Mouse (Mus musculus) heart, embryonic 11.5 days (tissue): ENCODE data around the gene Eml1. TPM values are rescaled to one million over a fixed set of nuclear protein-coding genes. Genes with fewer than 3 reads are reported as not detected.

ENCODE experiments used
- ATAC-seq: fragments of 200-750 bp; cut with Nextera tagmentation; replicated peaks from 2 replicates; pipeline ENCODE4 v1.8.0; 2017; ENCODE audit warnings: moderate library complexity; ENCODE audit not compliant: insufficient number of reproducible peaks, low FRiP score, low TSS enrichment
- H3K27ac ChIP-seq: fragments of 300-500 bp; sonication (generic); 2 replicates; pipeline ENCODE4 v1.5.1; 2014; ENCODE audit warnings: mild to moderate bottlenecking, low read depth, low read length
- H3K27me3 ChIP-seq: fragments of 300-500 bp; sonication (generic); 2 replicates; pipeline ENCODE4 v1.6.1; 2014; ENCODE audit warnings: mild to moderate bottlenecking, low read length, mixed read lengths; ENCODE audit not compliant: control insufficient read depth, insufficient read depth
- H3K36me3 ChIP-seq: fragments of 300-500 bp; sonication (generic); 2 replicates; pipeline ENCODE4 v1.6.1; 2014; ENCODE audit warnings: mild to moderate bottlenecking, low read length, moderate library complexity, mixed read lengths; ENCODE audit not compliant: control insufficient read depth, insufficient read depth
- H3K4me1 ChIP-seq: fragments of 300-500 bp; sonication (generic); 2 replicates; pipeline ENCODE4 v1.6.1; 2014; ENCODE audit warnings: low read length; ENCODE audit not compliant: control insufficient read depth, insufficient read depth
- H3K4me2 ChIP-seq: fragments of 300-500 bp; sonication (generic); 2 replicates; pipeline ENCODE4 v1.6.1; 2014; ENCODE audit warnings: mild to moderate bottlenecking, moderate library complexity
- H3K4me3 ChIP-seq: fragments of 300-500 bp; sonication (generic); 2 replicates; pipeline ENCODE4 v1.5.1; 2014; ENCODE audit warnings: low read depth, low read length
- H3K9ac ChIP-seq: fragments of 300-500 bp; sonication (generic); 2 replicates; pipeline ENCODE4 v1.6.1; 2014; ENCODE audit warnings: mild to moderate bottlenecking, low read depth, low read length, moderate library complexity
- H3K9me3 ChIP-seq: fragments of 300-500 bp; sonication (generic); replicated peaks from 2 replicates; pipeline ENCODE4 v1.6.1; 2016; ENCODE audit warnings: low read length; ENCODE audit not compliant: control insufficient read depth
- whole genome bisulfite sequencing: fragments of 180-500 bp; shearing (Covaris S2); extraction: QIAGEN DNeasy Blood & Tissue Kit; methylation state at CpG from one replicate; pipeline ENCODE4 v1.1.7; 2014; ENCODE audit not compliant: insufficient replicate concordance; 5-methylcytosine and 5-hydroxymethylcytosine counted together
- polyA plus RNA-seq: library from polyadenylated mRNA; unstranded; fragments of >200 nt; fragmentation: Nextera tagmentation; extraction: Ambion mirVana; gene quantifications from 2 replicates; pipeline ENCODE4 v1.2.1, GENCODE M21; 2014

Eml1 gene
- polyA plus RNA-seq, 1 experiment from 2014 or later: 48.3 TPM

GRCm38 (mm10) chr12:108348151-108348550 lies 22.6 kb upstream of the Eml1 start:
- no peak overlapping the region for H3K9ac ChIP-seq
- no peak overlapping the region for H3K4me2 ChIP-seq
- WGBS: 75% methylated on average over 8 of the region's 8 CpGs
- H3K9me3 ChIP-seq: no peaks in the 10 kb centered on the region
- H3K27me3 ChIP-seq: peaks cover 31% of the 10 kb centered on the region
- no peak for ATAC-seq
- H3K36me3 ChIP-seq: no peaks in the 10 kb centered on the region
- no peak overlapping the region for H3K27ac ChIP-seq
- no peaks in the 10 kb centered on the region; the same call in 1 of the 2 replicates for H3K4me1 ChIP-seq
- H3K4me3 ChIP-seq: no peak overlapping the region

- H3K9ac ChIP-seq: no peak overlapping the region
- no peak overlapping the region for H3K4me3 ChIP-seq
- H3K4me1 ChIP-seq: no peaks in the 10 kb centered on the region; the same call in 1 of the 2 replicates
- H3K4me2 ChIP-seq: no peak overlapping the region
- H3K27ac ChIP-seq: no peak overlapping the region
- WGBS: 66% methylated on average over 5 of the region's 5 CpGs
- no peak for ATAC-seq
- peaks cover 40% of the 10 kb centered on the region for H3K27me3 ChIP-seq
- no peaks in the 10 kb centered on the region for H3K36me3 ChIP-seq
- no peaks in the 10 kb centered on the region for H3K9me3 ChIP-seq
Measured at GRCm38 (mm10) chr12:108349026-108349425, 21.7 kb upstream of the Eml1 start.

- Histone ChIP-seq H3K27me3 (peaks cover 46% of the 10 kb centered on the region), H3K9ac (no peak overlapping the region), H3K27ac (no peak overlapping the region), H3K36me3 (no peaks in the 10 kb centered on the region), H3K4me2 (no peak overlapping the region), H3K4me3 (no peak overlapping the region), H3K9me3 (peaks cover 3% of the 10 kb centered on the region; the same call in 1 of the 2 replicates), H3K4me1 (no peaks in the 10 kb centered on the region; the same call in 1 of the 2 replicates)
- 84% methylated on average over 10 of the region's 10 CpGs for WGBS
- no peak for ATAC-seq
Measured at GRCm38 (mm10) chr12:108350931-108351330, 19.8 kb upstream of the Eml1 start.

GRCm38 (mm10) chr12:108352371-108353136 lies 18.2 kb upstream of the Eml1 start:
- 7% methylated on average over 35 of the region's 35 CpGs for WGBS

GRCm38 (mm10) chr12:108354284-108354683 lies 16.5 kb upstream of the Eml1 start:
- Histone ChIP-seq H3K27me3 (peaks cover 41% of the 10 kb centered on the region), H3K4me2 (no peak overlapping the region), H3K4me1 (no peaks in the 10 kb centered on the region; the same call in 1 of the 2 replicates), H3K27ac (no peak overlapping the region), H3K36me3 (no peaks in the 10 kb centered on the region), H3K4me3 (no peak overlapping the region), H3K9me3 (peaks cover 5% of the 10 kb centered on the region; the same call in 1 of the 2 replicates), H3K9ac (no peak overlapping the region)
- WGBS: 53% methylated on average over 2 of the region's 2 CpGs
- no peak for ATAC-seq

More at GRCm38 (mm10) chr12:108352371-108353136, 18.2 kb upstream of the Eml1 start:
- H3K4me1 ChIP-seq: no peaks in the 10 kb centered on the region; the same call in 1 of the 2 replicates
- no peak for ATAC-seq
- H3K27ac ChIP-seq: no peak overlapping the region
- H3K4me3 ChIP-seq: peak overlapping the region; percentile 18; the same call in 1 of the 2 replicates
- no peak overlapping the region for H3K9ac ChIP-seq
- H3K9me3 ChIP-seq: peaks cover 5% of the 10 kb centered on the region; the same call in 1 of the 2 replicates
- H3K4me2 ChIP-seq: peak overlapping the region; percentile 51
- H3K27me3 ChIP-seq: peaks cover 46% of the 10 kb centered on the region
- no peaks in the 10 kb centered on the region for H3K36me3 ChIP-seq

- H3K27ac ChIP-seq: no peak overlapping the region
- H3K27me3 ChIP-seq: peaks cover 38% of the 10 kb centered on the region
- no peaks in the 10 kb centered on the region for H3K36me3 ChIP-seq
- WGBS: 82% methylated on average over 1 of the region's 1 CpGs
- H3K4me1 ChIP-seq: no peaks in the 10 kb centered on the region; the same call in 1 of the 2 replicates
- no peak for ATAC-seq
- H3K9me3 ChIP-seq: peaks cover 5% of the 10 kb centered on the region; the same call in 1 of the 2 replicates
- no peak overlapping the region for H3K9ac ChIP-seq
- H3K4me3 ChIP-seq: no peak overlapping the region
- no peak overlapping the region for H3K4me2 ChIP-seq
Measured at GRCm38 (mm10) chr12:108355271-108355670, 15.5 kb upstream of the Eml1 start.

- H3K9me3 ChIP-seq: peaks cover 5% of the 10 kb centered on the region; the same call in 1 of the 2 replicates
- no peaks in the 10 kb centered on the region; the same call in 1 of the 2 replicates for H3K4me1 ChIP-seq
- ATAC-seq: no peak
- no peak overlapping the region for H3K4me3 ChIP-seq
- no peaks in the 10 kb centered on the region for H3K36me3 ChIP-seq
- H3K4me2 ChIP-seq: no peak overlapping the region
- H3K27ac ChIP-seq: no peak overlapping the region
- peaks cover 33% of the 10 kb centered on the region for H3K27me3 ChIP-seq
- H3K9ac ChIP-seq: no peak overlapping the region
Measured at GRCm38 (mm10) chr12:108355986-108356385, 14.8 kb upstream of the Eml1 start.

- H3K27me3 ChIP-seq: no peaks in the 10 kb centered on the region
- WGBS: 6% methylated on average over 5 of the region's 5 CpGs
- H3K4me2 ChIP-seq: no peak overlapping the region
- no peaks in the 10 kb centered on the region for H3K9me3 ChIP-seq
- H3K4me3 ChIP-seq: no peak overlapping the region
- no peaks in the 10 kb centered on the region for H3K4me1 ChIP-seq
- no peaks in the 10 kb centered on the region for H3K36me3 ChIP-seq
- H3K27ac ChIP-seq: no peak overlapping the region
- no peak overlapping the region for H3K9ac ChIP-seq
- no peak for ATAC-seq
Measured at GRCm38 (mm10) chr12:108363796-108364195, 7.0 kb upstream of the Eml1 start.
